Mouse (Mus musculus): Measurements from ENCODE around the gene 1700010I14Rik. TPM values are rescaled to one million over a fixed set of nuclear protein-coding genes. Genes with fewer than 3 reads are reported as not detected.

Gene 1700010I14Rik
- 4.3 TPM for polyA plus RNA-seq (2017; shearing (Covaris generic))

GRCm38 (mm10) chr17:8988119-8988807 lies at the start of gene 1700010I14Rik:
Gene 1700010I14Rik, plus strand, starts transcription at chr17:8988333.

